Mouse (Mus musculus): ENCODE data around the gene Hsd17b3. TPM values are rescaled to one million over a fixed set of nuclear protein-coding genes. Genes with fewer than 3 reads are reported as not detected.

Gene Hsd17b3
- polyA plus RNA-seq, 1 experiment from 2014 or later = not detected

GRCm38 (mm10) chr13:64098992-64099391, 10.0 kb upstream of the Hsd17b3 start:
- Histone ChIP-seq H3K27ac (no peak overlapping the region), H3K36me3 (ENCODE audit: inconsistent target) (peaks cover 15% of the 10 kb centered on the region; the same call in 1 of the 2 replicates), H3K79me2 (ENCODE audit: inconsistent target) (no peaks in the 10 kb centered on the region), H3K4me3 (ENCODE audit: inconsistent target) (no peak overlapping the region)
- WGBS (ENCODE audit: missing documents) = 89% methylated on average over 9 of the region's 9 CpGs

- Histone ChIP-seq H3K4me3 (ENCODE audit: inconsistent target) (no peak overlapping the region), H3K27ac (no peak overlapping the region), H3K79me2 (ENCODE audit: inconsistent target) (no peaks in the 10 kb centered on the region), H3K36me3 (ENCODE audit: inconsistent target) (peaks cover 9% of the 10 kb centered on the region; the same call in 1 of the 2 replicates)
- 0% methylated on average over 1 of the region's 1 CpGs for WGBS (ENCODE audit: missing documents)
These were observed 4.3 kb upstream of the Hsd17b3 start for GRCm38 (mm10) chr13:64093341-64093740.

DNA sequence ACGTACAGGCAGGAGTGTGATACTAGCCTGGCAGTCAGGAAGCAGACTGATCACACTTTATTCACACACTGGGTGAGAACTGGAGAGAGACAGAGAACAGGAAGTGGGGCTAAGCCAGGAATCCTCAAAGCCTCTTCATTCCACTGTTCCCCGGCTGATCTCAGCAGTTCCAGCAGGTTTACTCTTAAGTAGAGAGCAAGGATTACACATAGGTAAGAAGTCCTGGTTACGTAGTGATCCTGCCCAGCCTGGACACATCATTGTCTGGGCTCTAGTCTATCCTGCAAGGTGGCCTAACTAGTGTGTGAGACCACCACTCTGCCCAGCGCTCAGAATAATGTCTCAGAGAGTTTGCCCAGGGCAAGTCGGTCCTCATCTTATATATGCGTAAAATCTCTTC, 3.7 kb upstream of the Hsd17b3 start:
- no peaks in the 10 kb centered on the region for H3K79me2 ChIP-seq (ENCODE audit: inconsistent target)

GRCm38 (mm10) chr13:64092141-64092540, 3.1 kb upstream of the Hsd17b3 start:
- WGBS (ENCODE audit: missing documents) = 88% methylated on average over 3 of the region's 3 CpGs
- Histone ChIP-seq H3K27ac (no peak overlapping the region), H3K79me2 (ENCODE audit: inconsistent target) (no peaks in the 10 kb centered on the region), H3K4me3 (ENCODE audit: inconsistent target) (no peak overlapping the region), H3K36me3 (ENCODE audit: inconsistent target) (peaks cover 4% of the 10 kb centered on the region; the same call in 1 of the 2 replicates)

More for the DNA sequence above, 3.7 kb upstream of the Hsd17b3 start:
- Histone ChIP-seq H3K27ac (no peak overlapping the region), H3K4me3 (ENCODE audit: inconsistent target) (no peak overlapping the region), H3K36me3 (ENCODE audit: inconsistent target) (peaks cover 9% of the 10 kb centered on the region; the same call in 1 of the 2 replicates)
- WGBS (ENCODE audit: missing documents) = 73% methylated on average over 6 of the region's 6 CpGs

- Histone ChIP-seq H3K4me3 (ENCODE audit: inconsistent target) (no peak overlapping the region), H3K79me2 (ENCODE audit: inconsistent target) (no peaks in the 10 kb centered on the region), H3K36me3 (ENCODE audit: inconsistent target) (no peaks in the 10 kb centered on the region), H3K27ac (no peak overlapping the region)
- 86% methylated on average over 7 of the region's 7 CpGs for WGBS (ENCODE audit: missing documents)
These were observed 2.0 kb upstream of the Hsd17b3 start for GRCm38 (mm10) chr13:64091006-64091405.

GRCm38 (mm10) chr13:64090278-64090677, 1.2 kb upstream of the Hsd17b3 start:
- Histone ChIP-seq H3K27ac (no peak overlapping the region), H3K36me3 (ENCODE audit: inconsistent target) (no peaks in the 10 kb centered on the region), H3K79me2 (ENCODE audit: inconsistent target) (no peaks in the 10 kb centered on the region), H3K4me3 (ENCODE audit: inconsistent target) (no peak overlapping the region)
- 88% methylated on average over 5 of the region's 5 CpGs for WGBS (ENCODE audit: missing documents)

DNA sequence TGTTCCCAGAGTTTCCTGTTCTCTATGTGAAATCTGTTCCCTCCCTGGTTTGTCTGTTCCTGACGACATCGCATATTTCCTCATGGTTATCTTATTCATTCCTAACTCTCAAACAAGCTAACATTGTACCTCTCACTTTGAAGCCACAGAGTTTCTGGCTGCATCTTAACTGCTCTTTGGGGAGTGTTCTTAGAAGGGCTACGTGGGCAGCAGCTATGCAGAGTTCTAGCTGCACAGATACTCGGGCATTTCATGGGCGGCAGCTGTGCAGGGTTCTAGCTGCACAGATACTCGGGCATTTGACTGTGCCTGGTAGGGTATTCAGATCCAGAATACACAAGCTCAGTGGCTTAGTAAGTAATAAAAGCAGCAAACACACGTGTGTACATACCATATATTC, 973 bp downstream of the Hsd17b3 start:
- no peaks in the 10 kb centered on the region for H3K79me2 ChIP-seq (ENCODE audit: inconsistent target)
- H3K27ac ChIP-seq = no peak overlapping the region
- H3K36me3 ChIP-seq (ENCODE audit: inconsistent target) = no peaks in the 10 kb centered on the region
- WGBS (ENCODE audit: missing documents) = 79% methylated on average over 7 of the region's 7 CpGs
- no peak overlapping the region for H3K4me3 ChIP-seq (ENCODE audit: inconsistent target)

DNA sequence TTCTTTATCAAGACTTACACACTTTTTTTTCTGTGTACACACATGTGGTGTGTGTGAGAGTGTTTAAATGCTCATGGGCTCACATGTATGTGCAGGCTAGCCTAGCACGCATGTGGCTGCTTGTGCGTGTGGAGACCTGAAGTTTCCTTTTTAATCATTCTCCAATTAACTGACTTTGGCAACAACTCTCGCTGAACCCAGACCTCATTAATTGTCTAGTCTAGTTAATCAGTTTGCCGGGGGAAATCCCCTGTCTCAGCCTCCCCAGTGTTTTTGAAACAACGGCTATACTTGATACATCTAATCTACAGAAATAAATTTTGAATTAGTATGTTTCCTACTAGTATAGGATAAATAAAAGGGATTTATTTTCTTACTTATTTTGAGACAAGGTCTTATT, 3.0 kb downstream of the Hsd17b3 start:
- H3K79me2 ChIP-seq (ENCODE audit: inconsistent target) = no peaks in the 10 kb centered on the region
- no peak overlapping the region for H3K4me3 ChIP-seq (ENCODE audit: inconsistent target)
- no peak overlapping the region for H3K27ac ChIP-seq
- H3K36me3 ChIP-seq (ENCODE audit: inconsistent target) = no peaks in the 10 kb centered on the region
- WGBS (ENCODE audit: missing documents) = 100% methylated on average over 5 of the region's 5 CpGs

DNA sequence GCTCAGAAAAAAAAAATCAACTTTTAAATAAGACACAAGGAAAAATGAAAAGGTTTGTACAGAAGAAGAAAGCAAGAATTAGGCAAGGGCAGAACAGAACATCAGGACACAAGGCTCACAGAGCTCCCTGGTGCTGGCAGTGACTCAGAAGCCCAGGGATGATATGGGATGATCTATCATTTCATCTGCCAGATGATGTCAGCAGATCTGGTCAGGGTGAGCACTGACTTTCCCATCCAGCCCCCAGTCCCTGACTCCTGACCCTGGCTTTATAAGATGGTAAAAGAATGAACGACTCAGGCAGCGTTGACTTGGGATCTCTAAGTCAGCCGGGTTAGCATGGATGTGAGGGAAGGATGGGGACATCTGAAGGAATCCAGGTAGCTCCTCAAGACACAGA, 5.7 kb downstream of the Hsd17b3 start:
- WGBS (ENCODE audit: missing documents) = 98% methylated on average over 3 of the region's 3 CpGs
- no peak overlapping the region for H3K27ac ChIP-seq
- no peaks in the 10 kb centered on the region for H3K79me2 ChIP-seq (ENCODE audit: inconsistent target)
- no peaks in the 10 kb centered on the region for H3K36me3 ChIP-seq (ENCODE audit: inconsistent target)
- no peak overlapping the region for H3K4me3 ChIP-seq (ENCODE audit: inconsistent target)

DNA sequence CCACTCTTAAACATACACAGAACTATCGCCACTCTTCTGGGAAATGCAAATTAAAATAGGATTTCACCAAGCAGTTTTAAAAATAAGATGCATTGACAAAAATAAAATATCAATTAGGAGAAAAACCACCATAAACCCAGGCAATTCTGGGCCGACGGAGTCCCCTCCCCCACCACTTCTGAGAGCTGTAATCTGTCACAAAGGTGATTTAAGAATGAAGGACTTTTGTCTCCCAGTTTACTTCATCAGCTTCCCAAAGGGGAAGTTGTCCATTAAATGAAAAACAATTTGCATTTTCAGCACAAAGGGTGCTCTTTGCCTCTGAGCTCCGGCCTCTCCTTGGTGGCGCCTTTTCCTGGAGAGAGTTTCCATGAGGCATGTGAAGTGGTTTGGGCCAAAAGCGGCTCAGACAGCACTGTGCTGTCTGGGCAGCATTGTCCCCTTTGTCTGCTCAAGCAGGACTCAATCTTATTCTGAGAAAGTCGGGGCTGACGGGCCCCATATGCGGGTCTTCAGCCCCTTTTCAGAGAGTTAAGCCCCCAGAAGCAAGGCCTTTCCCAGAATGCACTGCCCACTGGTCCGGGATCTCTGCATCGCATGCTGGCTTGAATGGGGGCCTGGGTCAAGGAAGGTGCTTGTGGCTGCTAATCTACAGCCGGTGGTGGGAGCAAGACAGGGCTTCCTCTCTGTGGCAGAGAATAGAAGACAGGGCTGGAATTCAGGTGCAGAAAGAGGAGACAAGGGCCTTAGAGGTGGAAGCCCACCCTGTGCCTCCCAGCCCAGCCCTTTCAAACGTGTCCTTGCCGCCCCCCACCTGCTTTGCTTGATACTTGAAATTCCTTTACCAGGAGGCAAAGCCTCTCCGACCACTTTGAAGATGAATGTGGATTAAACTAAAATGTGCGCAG, 7.8 kb downstream of the Hsd17b3 start:
- Histone ChIP-seq H3K27ac (no peak overlapping the region), H3K36me3 (ENCODE audit: inconsistent target) (no peaks in the 10 kb centered on the region), H3K4me3 (ENCODE audit: inconsistent target) (no peak overlapping the region), H3K79me2 (ENCODE audit: inconsistent target) (no peaks in the 10 kb centered on the region)
- WGBS (ENCODE audit: missing documents) = 82% methylated on average over 16 of the region's 16 CpGs

DNA sequence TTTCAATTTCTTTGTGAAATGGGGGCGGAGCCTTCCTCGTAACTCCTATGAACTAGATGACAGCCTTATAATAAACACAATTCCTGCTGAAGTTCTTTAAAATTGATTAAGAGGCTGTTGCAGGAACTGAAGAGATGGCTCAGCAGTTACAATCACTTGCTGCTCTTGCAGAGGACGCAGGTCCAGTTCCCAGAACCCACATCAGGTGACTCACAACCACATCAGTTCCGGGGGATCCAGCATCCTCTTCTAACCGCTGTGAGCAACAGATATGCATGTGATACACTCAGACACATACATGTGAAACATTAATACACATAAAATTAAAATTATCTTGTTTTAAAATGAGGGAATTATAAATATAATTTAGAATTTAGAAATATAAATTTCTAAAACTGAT, 11.4 kb downstream of the Hsd17b3 start:
- no peaks in the 10 kb centered on the region for H3K79me2 ChIP-seq (ENCODE audit: inconsistent target)
- H3K4me3 ChIP-seq (ENCODE audit: inconsistent target) = no peak overlapping the region
- H3K36me3 ChIP-seq (ENCODE audit: inconsistent target) = no peaks in the 10 kb centered on the region
- no peak overlapping the region for H3K27ac ChIP-seq
- 80% methylated on average over 5 of the region's 5 CpGs for WGBS (ENCODE audit: missing documents)

- Histone ChIP-seq H3K36me3 (ENCODE audit: inconsistent target) (no peaks in the 10 kb centered on the region), H3K79me2 (ENCODE audit: inconsistent target) (no peaks in the 10 kb centered on the region), H3K27ac (no peak overlapping the region), H3K4me3 (ENCODE audit: inconsistent target) (no peak overlapping the region)
- WGBS (ENCODE audit: missing documents) = 69% methylated on average over 4 of the region's 4 CpGs
These were observed 13.0 kb downstream of the Hsd17b3 start for GRCm38 (mm10) chr13:64076074-64076473.

- 9% methylated on average over 3 of the region's 3 CpGs for WGBS (ENCODE audit: missing documents)
These were observed 22.4 kb downstream of the Hsd17b3 start for GRCm38 (mm10) chr13:64066653-64067052.

DNA sequence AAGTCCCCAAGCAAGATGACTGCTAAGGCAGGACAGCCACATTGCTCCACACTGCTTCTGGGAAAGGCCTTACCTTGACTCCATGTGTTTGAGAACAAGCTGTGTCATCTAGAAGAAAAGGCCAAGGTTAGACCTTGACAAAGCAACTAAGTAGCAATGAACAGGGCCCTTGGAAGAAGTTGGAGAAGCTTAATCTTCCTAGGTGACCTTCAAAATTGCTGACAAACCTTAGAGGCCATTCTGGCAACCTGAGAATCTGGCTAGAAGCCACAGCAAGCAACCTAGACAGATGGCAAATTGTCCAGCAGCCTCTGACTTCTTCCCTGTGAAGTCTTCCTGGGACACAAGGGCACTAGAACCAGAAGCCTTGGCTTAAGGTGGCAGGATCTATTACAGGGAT, 24.8 kb downstream of the Hsd17b3 start:
- no peaks in the 10 kb centered on the region for H3K79me2 ChIP-seq (ENCODE audit: inconsistent target)
- no peaks in the 10 kb centered on the region for H3K36me3 ChIP-seq (ENCODE audit: inconsistent target)
- H3K4me3 ChIP-seq (ENCODE audit: inconsistent target) = no peak overlapping the region
- no peak overlapping the region for H3K27ac ChIP-seq

More at GRCm38 (mm10) chr13:64066653-64067052, 22.4 kb downstream of the Hsd17b3 start:
- H3K79me2 ChIP-seq (ENCODE audit: inconsistent target) = no peaks in the 10 kb centered on the region
- no peak overlapping the region for H3K27ac ChIP-seq
- no peak overlapping the region for H3K4me3 ChIP-seq (ENCODE audit: inconsistent target)
- H3K36me3 ChIP-seq (ENCODE audit: inconsistent target) = no peaks in the 10 kb centered on the region

DNA sequence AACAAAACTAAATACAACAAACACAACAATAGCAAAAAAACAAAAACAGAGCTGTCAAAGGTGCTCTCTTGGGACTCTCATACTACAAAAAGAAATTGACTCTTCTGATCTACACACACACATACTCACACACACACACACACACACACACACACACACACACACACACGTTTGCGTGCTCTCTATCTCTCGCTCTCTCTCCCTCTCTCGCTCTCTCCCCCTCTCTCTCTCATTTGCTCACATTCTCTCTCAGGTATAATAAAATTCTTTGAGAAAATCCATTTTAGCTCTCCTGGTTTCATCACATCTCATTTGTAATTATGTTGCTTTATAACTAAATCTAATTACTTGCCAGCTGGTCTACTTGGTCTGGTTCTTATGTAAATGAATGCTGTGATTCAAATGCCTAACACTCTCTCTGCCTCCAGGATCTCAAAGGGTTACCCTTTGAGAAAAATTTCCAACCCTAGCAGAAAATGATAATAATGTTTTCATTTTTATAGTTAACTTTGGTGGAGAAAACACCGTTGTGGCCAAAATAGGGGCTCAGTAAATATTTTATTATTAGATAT, 28.0 kb downstream of the Hsd17b3 start:
- 91% methylated on average over 5 of the region's 5 CpGs for WGBS (ENCODE audit: missing documents)

More for the DNA sequence above, 28.0 kb downstream of the Hsd17b3 start:
- no peak overlapping the region for H3K4me3 ChIP-seq (ENCODE audit: inconsistent target)
- H3K36me3 ChIP-seq (ENCODE audit: inconsistent target) = no peaks in the 10 kb centered on the region
- no peak overlapping the region for H3K27ac ChIP-seq
- H3K79me2 ChIP-seq (ENCODE audit: inconsistent target) = no peaks in the 10 kb centered on the region
